Mouse (Mus musculus): ENCODE measurements around the gene Grm4.

DNA sequence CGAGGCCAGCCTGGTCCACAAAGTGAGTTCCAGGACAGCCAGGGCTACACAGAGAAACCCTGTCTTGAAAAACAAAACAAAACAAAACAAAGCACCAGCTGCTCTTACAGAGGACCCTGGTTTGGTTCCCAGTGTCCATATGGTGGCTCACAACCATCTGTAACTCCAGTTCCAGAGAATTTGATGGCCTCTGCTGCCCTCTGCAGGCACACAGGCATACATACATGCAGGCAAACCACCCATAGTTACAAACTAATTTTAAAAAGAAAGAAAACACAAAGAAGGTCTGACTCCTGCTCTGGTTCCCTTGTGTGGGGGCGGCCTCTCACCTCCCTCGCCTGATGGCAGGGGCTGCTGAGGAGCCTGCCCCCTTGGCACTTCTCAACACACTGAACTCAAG is 12.2 kb upstream of the Grm4 start:
- TF ChIP-seq GATA1 (IDR thresholded peaks at IDR 0.05; ENCODE audit: low read depth, low read length), result no peak
- TF ChIP-seq UBTF (IDR thresholded peaks at IDR 0.05; ENCODE audit: borderline replicate concordance, insufficient read depth, low read depth, low read length), result no peak
- TF ChIP-seq MXI1 (IDR thresholded peaks at IDR 0.05; ENCODE audit: low read depth, low read length), result no peak
- no peak for TF ChIP-seq ZMIZ1 (IDR thresholded peaks at IDR 0.05; ENCODE audit: low read depth, low read length)
- TF ChIP-seq USF1 (IDR thresholded peaks at IDR 0.05; ENCODE audit: low read depth, low read length), result no peak
- no peak for TF ChIP-seq ZKSCAN1 (IDR thresholded peaks at IDR 0.05; ENCODE audit: low read depth, low read length)
- no peak for TF ChIP-seq CHD2 (IDR thresholded peaks at IDR 0.05; ENCODE audit: low read length)
